Mouse (Mus musculus): ENCODE results near the gene Dnaja3.

- no peak for TF ChIP-seq CTCF (IDR thresholded peaks at IDR 0.05; ENCODE audit: control insufficient read depth, insufficient read depth, insufficient read length)
- TF ChIP-seq MAX (IDR thresholded peaks at IDR 0.05): no peak
- TF ChIP-seq USF1 (IDR thresholded peaks at IDR 0.05; ENCODE audit: low read depth): no peak
- no peak for TF ChIP-seq FOSL1 (IDR thresholded peaks at IDR 0.05; ENCODE audit: insufficient read depth, low read length, poor library complexity, severe bottlenecking)
- TF ChIP-seq MYOG (IDR thresholded peaks at IDR 0.05; ENCODE audit: control insufficient read depth, extremely low read depth, insufficient read length): no peak
- no peak for TF ChIP-seq MYOD1 (IDR thresholded peaks at IDR 0.05; ENCODE audit: control insufficient read depth, insufficient read length, low read depth)
- no peak for TF ChIP-seq CEBPB (IDR thresholded peaks at IDR 0.05; ENCODE audit: low read depth)
Measured at GRCm38 (mm10) chr16:4638891-4639390, 848 bp upstream of the Dnaja3 start.

Data from C2C12 (cell line).